Mouse (Mus musculus) cerebellum, adult 2 months (tissue): ENCODE measurements around the gene Nrxn2.

Experiments
- CTCF ChIP-seq: fragments of 200-500 bp; IDR thresholded peaks from 2 replicates; pipeline ENCODE4 v1.5.1; 2011; ENCODE audit warnings: low read depth, mild to moderate bottlenecking, control low read depth, low read length, moderate library complexity, borderline replicate concordance; ENCODE audit not compliant: insufficient read depth
- POLR2A ChIP-seq: fragments of 200-500 bp; IDR thresholded peaks from 2 replicates; pipeline ENCODE4 v1.6.1; 2011; ENCODE audit warnings: low read length, control low read depth, borderline replicate concordance; ENCODE audit not compliant: insufficient read depth

DNA sequence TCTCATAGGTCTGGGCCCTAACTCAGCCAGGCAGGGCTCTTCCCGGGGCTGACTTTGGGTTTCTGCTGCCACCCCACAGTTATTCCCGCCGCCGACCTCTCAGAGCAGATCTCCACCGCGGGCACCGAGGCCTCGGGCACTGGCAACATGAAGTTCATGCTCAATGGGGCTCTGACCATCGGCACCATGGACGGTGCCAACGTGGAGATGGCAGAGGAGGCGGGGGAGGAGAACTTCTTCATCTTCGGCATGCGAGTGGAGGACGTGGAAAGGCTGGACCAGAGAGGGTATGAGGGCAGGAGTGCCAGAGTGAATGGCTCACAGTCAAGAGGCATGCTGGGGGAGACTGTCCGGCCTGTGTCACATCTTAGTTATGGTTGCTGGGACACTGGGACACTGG lies 24.9 kb upstream of the Nrxn2 start:
- TF ChIP-seq CTCF (no peak), POLR2A (no peak)
